Comparison of ENCODE assay signal across 8 mouse cellular contexts in the genomic region with DNA sequence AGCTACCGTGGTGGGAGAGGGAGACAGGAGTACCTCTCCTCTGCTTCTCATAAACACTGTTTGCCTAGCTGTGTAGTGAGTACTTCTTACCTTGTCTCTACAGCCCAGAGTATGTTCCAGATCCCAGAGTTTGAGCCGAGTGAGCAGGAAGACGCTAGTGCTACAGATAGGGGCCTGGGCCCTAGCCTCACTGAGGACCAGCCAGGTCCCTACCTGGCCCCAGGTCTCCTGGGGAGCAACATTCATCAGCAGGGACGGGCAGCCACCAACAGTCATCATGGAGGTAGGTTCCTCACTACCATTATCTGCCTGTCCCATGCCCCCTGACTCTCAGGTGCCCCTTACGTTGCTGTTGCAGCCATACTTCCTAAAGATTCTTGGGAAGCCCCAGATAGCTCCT. TPM values are rescaled to one million over a fixed set of nuclear protein-coding genes. Genes with fewer than 3 reads are reported as not detected.
DNase-seq lines count a peak whose midpoint lies in the region; ATAC-seq and TF ChIP-seq lines count a peak whose summit lies in the region.

No protein-coding gene starts in this region.

- no peak; the same call in 1 of the 2 replicates for TF ChIP-seq POLR2A in thymus, adult 2 months (IDR thresholded peaks at IDR 0.05; ENCODE audit: control insufficient read depth, extremely low read depth, insufficient read depth, low read length, poor library complexity)

- H3K4me2 ChIP-seq in limb, embryonic 15.5 days, result peak overlapping the region; percentile 96
- peak overlapping the region; percentile 98 for H3K4me2 ChIP-seq in stomach, postnatal 0 days (replicated peaks; ENCODE audit: low read depth)

- peak overlapping the region; percentile 93 for H3K4me3 ChIP-seq in gastrocnemius, adult 2 months
- H3K4me3 ChIP-seq in thymus, adult 2 months (ENCODE audit: control insufficient read depth, insufficient read depth, low read length), result peak overlapping the region; percentile 44
- peak overlapping the region; percentile 91 for H3K4me3 ChIP-seq in limb, embryonic 15.5 days
- H3K4me3 ChIP-seq in stomach, postnatal 0 days (ENCODE audit: low read depth, low read length), result peak overlapping the region; percentile 64

- no peak for TF ChIP-seq EP300 in stomach, postnatal 0 days (optimal IDR thresholded peaks at IDR 0.05)

- H3K27ac ChIP-seq in gastrocnemius, adult 2 months, result peak overlapping the region; percentile 95
- peak overlapping the region; percentile 8; the same call in 1 of the 2 replicates for H3K27ac ChIP-seq in thymus, adult 2 months (ENCODE audit: control insufficient read depth, insufficient read depth, low read length)
- peak overlapping the region; percentile 97 for H3K27ac ChIP-seq in limb, embryonic 15.5 days
- peak overlapping the region; percentile 98 for H3K27ac ChIP-seq in stomach, postnatal 0 days (replicated peaks)

- no peak for DNase-seq in gastrocnemius, adult 2 months
- no peak for DNase-seq in gastrocnemius, adult 18-20 months (ENCODE audit: low spot score)
- DNase-seq in thymus, adult 2 months, result no peak
- DNase-seq in thymus, postnatal 0 days (ENCODE audit: low spot score), result no peak
- no peak for DNase-seq in stomach, postnatal 0 days (ENCODE audit: low spot score)
- DNase-seq in frontal cortex, postnatal 14 days (ENCODE audit: low spot score in 2 of 2), result no peak

- no peaks in the 10 kb centered on the region for H3K27me3 ChIP-seq in thymus, adult 2 months (ENCODE audit: control insufficient read depth, insufficient read depth, low read length)
- H3K27me3 ChIP-seq in limb, embryonic 15.5 days, result no peaks in the 10 kb centered on the region
- H3K27me3 ChIP-seq in stomach, postnatal 0 days (ENCODE audit: control insufficient read depth, insufficient read depth, low read length), result no peaks in the 10 kb centered on the region

- peak overlapping the region; percentile 97 for H3K9ac ChIP-seq in limb, embryonic 15.5 days
- H3K9ac ChIP-seq in stomach, postnatal 0 days (ENCODE audit: low read length), result peak overlapping the region; percentile 80

- H3K4me1 ChIP-seq in thymus, adult 2 months (replicated peaks; ENCODE audit: control insufficient read depth, insufficient read depth, low read length), result peaks cover 12% of the 10 kb centered on the region
- peaks cover 26% of the 10 kb centered on the region for H3K4me1 ChIP-seq in limb, embryonic 15.5 days
- H3K4me1 ChIP-seq in stomach, postnatal 0 days (replicated peaks; ENCODE audit: control insufficient read depth, insufficient read depth), result peaks cover 5% of the 10 kb centered on the region; the same call in 1 of the 2 replicates

- no peak for TF ChIP-seq CTCF in gastrocnemius, adult 2 months (IDR thresholded peaks at IDR 0.05)
- no peak for TF ChIP-seq CTCF in thymus, adult 2 months (IDR thresholded peaks at IDR 0.05; ENCODE audit: borderline replicate concordance, control insufficient read depth, extremely low read depth, insufficient read depth, low read length, poor library complexity)
- TF ChIP-seq CTCF in stomach, postnatal 0 days (IDR thresholded peaks at IDR 0.05; ENCODE audit: low read depth), result no peak

- H3K9me3 ChIP-seq in limb, embryonic 15.5 days, result no peaks in the 10 kb centered on the region
- H3K9me3 ChIP-seq in stomach, postnatal 0 days (ENCODE audit: control insufficient read depth, low read length), result no peaks in the 10 kb centered on the region

- H3K36me3 ChIP-seq in thymus, adult 2 months (ENCODE audit: control insufficient read depth, insufficient read depth, low read length), result no peaks in the 10 kb centered on the region
- peaks cover 17% of the 10 kb centered on the region; the same call in 1 of the 2 replicates for H3K36me3 ChIP-seq in limb, embryonic 15.5 days
- H3K36me3 ChIP-seq in stomach, postnatal 0 days (ENCODE audit: control insufficient read depth, insufficient read depth, low read length), result peaks cover 2% of the 10 kb centered on the region; the same call in 1 of the 2 replicates

- no peak for ATAC-seq in limb, embryonic 15.5 days (ENCODE audit: insufficient number of reproducible peaks, low FRiP score, low TSS enrichment, low read depth)
- ATAC-seq in stomach, postnatal 0 days (ENCODE audit: low FRiP score, low TSS enrichment), result no peak
- no peak for ATAC-seq in granulocyte monocyte progenitor cell, adult 5-6 weeks (replicated peaks; ENCODE audit: poor library complexity, severe bottlenecking)

- intact Hi-C loops in gastrocnemius, adult 2 months (cut with DNase I), result loop anchor here (1.0 kb wide), 1 partner anchor 9 kb away; no protein-coding TSS in a partner anchor

- WGBS in thymus, adult 2 months, result 44% methylated on average over 5 of the region's 5 CpGs
- 29% methylated on average over 5 of the region's 5 CpGs for WGBS in limb, embryonic 15.5 days
- WGBS in stomach, postnatal 0 days, result 23% methylated on average over 5 of the region's 5 CpGs

RNA-seq across cellular contexts. Expression of a gene that starts 0.5 kb away (rescaled TPM):
- 10 to 100 TPM in 1 of 2 experiments, 1 to 10 TPM in 1; 8.2 to 13.8 TPM for total RNA-seq in gastrocnemius, adult 2 months (2021)
- total RNA-seq in gastrocnemius, adult 18-20 months (2021), result 10 to 100 TPM; 10.0 to 10.4 TPM
- polyA plus RNA-seq in thymus, adult 2 months (2012; rRNA removed), result 66.8 and 86.6 TPM in 2 replicates
- polyA plus RNA-seq in thymus, postnatal 0 days (2015; fragmentation: Nextera tagmentation; extraction: Ambion mirVana), result 12.3 and 19.5 TPM in 2 replicates
- 35.2 and 38.9 TPM in 2 replicates for polyA plus RNA-seq in limb, embryonic 15.5 days (2015; fragmentation: Nextera tagmentation; extraction: Ambion mirVana)
- 24.7 and 28.7 TPM in 2 replicates for polyA plus RNA-seq in stomach, postnatal 0 days (2015; fragmentation: Nextera tagmentation; extraction: Ambion mirVana)
- 15.0 and 18.5 TPM in 2 replicates for total RNA-seq in granulocyte monocyte progenitor cell, adult 5-6 weeks (2014; fragmentation: Nextera tagmentation)
- 14.9 and 15.8 TPM in 2 replicates for total RNA-seq in granulocyte monocyte progenitor cell, adult 5-6 weeks (2017)

RNA-seq across cellular contexts. Expression of a gene that starts 1.1 kb away (rescaled TPM):
- total RNA-seq in gastrocnemius, adult 2 months (2021), result 10 to 100 TPM; 10.8 to 14.4 TPM
- 10 to 100 TPM in 1 of 2 experiments, 1 to 10 TPM in 1; 9.7 to 12.2 TPM for total RNA-seq in gastrocnemius, adult 18-20 months (2021)
- 59.1 and 65.6 TPM in 2 replicates for polyA plus RNA-seq in thymus, adult 2 months (2012; rRNA removed)
- polyA plus RNA-seq in thymus, postnatal 0 days (2015; fragmentation: Nextera tagmentation; extraction: Ambion mirVana), result 66.7 and 69.9 TPM in 2 replicates
- 92.3 and 94.7 TPM in 2 replicates for polyA plus RNA-seq in limb, embryonic 15.5 days (2015; fragmentation: Nextera tagmentation; extraction: Ambion mirVana)
- 79.0 and 82.8 TPM in 2 replicates for polyA plus RNA-seq in stomach, postnatal 0 days (2015; fragmentation: Nextera tagmentation; extraction: Ambion mirVana)
- 26.7 and 34.5 TPM in 2 replicates for total RNA-seq in granulocyte monocyte progenitor cell, adult 5-6 weeks (2014; fragmentation: Nextera tagmentation)
- total RNA-seq in granulocyte monocyte progenitor cell, adult 5-6 weeks (2017), result 48.8 and 69.0 TPM in 2 replicates

RNA-seq across cellular contexts. Expression of a gene that starts 8.4 kb away (rescaled TPM):
- total RNA-seq in gastrocnemius, adult 2 months (2021), result not detected
- not detected for total RNA-seq in gastrocnemius, adult 18-20 months (2021)
- 1.5 and 1.8 TPM in 2 replicates for polyA plus RNA-seq in thymus, adult 2 months (2012; rRNA removed)
- 3.6 and 5.0 TPM in 2 replicates for polyA plus RNA-seq in thymus, postnatal 0 days (2015; fragmentation: Nextera tagmentation; extraction: Ambion mirVana)
- polyA plus RNA-seq in limb, embryonic 15.5 days (2015; fragmentation: Nextera tagmentation; extraction: Ambion mirVana), result 1.5 and 1.7 TPM in 2 replicates
- 0.75 and 0.98 TPM in 2 replicates for polyA plus RNA-seq in stomach, postnatal 0 days (2015; fragmentation: Nextera tagmentation; extraction: Ambion mirVana)
- total RNA-seq in granulocyte monocyte progenitor cell, adult 5-6 weeks (2014; fragmentation: Nextera tagmentation), result not detected in 2 replicates
- not detected in 2 replicates for total RNA-seq in granulocyte monocyte progenitor cell, adult 5-6 weeks (2017)

RNA-seq across cellular contexts. Expression of a gene that starts 17.6 kb away (rescaled TPM):
- total RNA-seq in gastrocnemius, adult 2 months (2021), result not detected
- not detected for total RNA-seq in gastrocnemius, adult 18-20 months (2021)
- 3.7 and 5.2 TPM in 2 replicates for polyA plus RNA-seq in thymus, adult 2 months (2012; rRNA removed)
- polyA plus RNA-seq in thymus, postnatal 0 days (2015; fragmentation: Nextera tagmentation; extraction: Ambion mirVana), result 7.4 and 8.0 TPM in 2 replicates
- 6.7 and 7.9 TPM in 2 replicates for polyA plus RNA-seq in limb, embryonic 15.5 days (2015; fragmentation: Nextera tagmentation; extraction: Ambion mirVana)
- polyA plus RNA-seq in stomach, postnatal 0 days (2015; fragmentation: Nextera tagmentation; extraction: Ambion mirVana), result 3.7 and 4.5 TPM in 2 replicates
- total RNA-seq in granulocyte monocyte progenitor cell, adult 5-6 weeks (2014; fragmentation: Nextera tagmentation), result 3.0 TPM in 1 of 2 replicates, not detected in the other
- 2.8 and 4.5 TPM in 2 replicates for total RNA-seq in granulocyte monocyte progenitor cell, adult 5-6 weeks (2017)

RNA-seq across cellular contexts. Expression of a gene that starts 21.2 kb away (rescaled TPM):
- total RNA-seq in gastrocnemius, adult 2 months (2021), result 100 to 1,000 TPM in 1 of 2 experiments, 10 to 100 TPM in 1; 80.0 to 108 TPM
- 10 to 100 TPM; 76.5 to 93.1 TPM for total RNA-seq in gastrocnemius, adult 18-20 months (2021)
- 67.9 and 77.4 TPM in 2 replicates for polyA plus RNA-seq in thymus, adult 2 months (2012; rRNA removed)
- 11.4 and 13.7 TPM in 2 replicates for polyA plus RNA-seq in thymus, postnatal 0 days (2015; fragmentation: Nextera tagmentation; extraction: Ambion mirVana)
- polyA plus RNA-seq in limb, embryonic 15.5 days (2015; fragmentation: Nextera tagmentation; extraction: Ambion mirVana), result 11.1 and 11.4 TPM in 2 replicates
- polyA plus RNA-seq in stomach, postnatal 0 days (2015; fragmentation: Nextera tagmentation; extraction: Ambion mirVana), result 20.4 and 20.8 TPM in 2 replicates
- 10.7 and 29.3 TPM in 2 replicates for total RNA-seq in granulocyte monocyte progenitor cell, adult 5-6 weeks (2014; fragmentation: Nextera tagmentation)
- 15.5 and 18.6 TPM in 2 replicates for total RNA-seq in granulocyte monocyte progenitor cell, adult 5-6 weeks (2017)

Comparison
In these comparisons a context has a peak if more than half of its experiments do, and no peak if none do; other contexts are left out.
1. H3K27ac ChIP-seq: peak in every context shown above with its lines; median percentile 98 in stomach, postnatal 0 days; 97 in limb, embryonic 15.5 days; 95 in gastrocnemius, adult 2 months; 8 in thymus, adult 2 months.